22 mouse cellular contexts compared by ENCODE assay signal in genomic region chr4:139281791-139282345, GRCm38 (mm10). TPM values are rescaled to one million over a fixed set of nuclear protein-coding genes. Genes with fewer than 3 reads are reported as not detected.
A peak's percentile ranks its signal among the peaks of the same experiment; 100 is the strongest.
DNase-seq lines count a peak whose midpoint lies in the region; ATAC-seq and TF ChIP-seq lines count a peak whose summit lies in the region.
"Had no signal": no experiment of that assay in that cellular context is flagged by ENCODE, and none has a peak within 500 bp of the region (broad histone marks: within the 10 kb centered on the region; RNA-seq: fewer than 3 reads in every experiment).

No protein-coding gene starts in this region.

- no peak overlapping the region for H3K4me2 ChIP-seq in hindbrain, postnatal 0 days (ENCODE audit: low read depth, low read length)
- H3K4me2 ChIP-seq: forebrain, embryonic 13.5 days; lung, embryonic 15.5 days; stomach, embryonic 15.5 days had no signal

- no peak overlapping the region for H3K4me3 ChIP-seq in hindbrain, postnatal 0 days (ENCODE audit: low read length)
- H3K4me3 ChIP-seq: embryonic facial prominence, embryonic 10.5 days; forebrain, embryonic 13.5 days; lung, embryonic 15.5 days; midbrain, embryonic 10.5 days; stomach, embryonic 15.5 days had no signal

- no peaks in the 10 kb centered on the region for H3K9me3 ChIP-seq in hindbrain, postnatal 0 days (ENCODE audit: low read length)
- H3K9me3 ChIP-seq: embryonic facial prominence, embryonic 10.5 days; forebrain, embryonic 13.5 days; lung, embryonic 15.5 days; midbrain, embryonic 10.5 days; stomach, embryonic 15.5 days had no signal

- no peak overlapping the region for H3K27ac ChIP-seq in hindbrain, postnatal 0 days
- H3K27ac ChIP-seq: embryonic facial prominence, embryonic 10.5 days; forebrain, embryonic 13.5 days; liver, embryonic 14.5 days; lung, embryonic 15.5 days; midbrain, embryonic 10.5 days had no signal

- peak; percentile 48 to 51 for DNase-seq in gastrocnemius, adult 8-10 months (ENCODE audit: low spot score in 2 of 2)
- DNase-seq in gastrocnemius, postnatal 4 days (ENCODE audit: low spot score in 2 of 2): no peak
- DNase-seq in kidney, adult 8-10 months: peak; percentile 23 to 41
- peak; percentile 69 for DNase-seq in kidney, postnatal 14 days
- peak; percentile 54 for DNase-seq in skeletal muscle tissue, adult 2 months (ENCODE audit: low read depth, low spot score)
- no peak for DNase-seq in right cerebral cortex, postnatal 36 days (ENCODE audit: low spot score in 2 of 2)
- DNase-seq in hindbrain, postnatal 0 days (ENCODE audit: low spot score): no peak
- DNase-seq: B cell, adult 2 months; cerebellum, adult 9-10 months; heart, adult 18-20 months; heart, postnatal 4 days; lung, postnatal 4 days; right cerebral cortex, adult 18-20 months; spleen, adult 18-20 months; thymus, adult 2 months had no signal

- 69% methylated on average over 16 of the region's 16 CpGs for WGBS in hindbrain, postnatal 0 days

- no peaks in the 10 kb centered on the region for H3K27me3 ChIP-seq in hindbrain, postnatal 0 days (ENCODE audit: insufficient read depth, low read length)
- H3K27me3 ChIP-seq: forebrain, embryonic 13.5 days; lung, embryonic 15.5 days; stomach, embryonic 15.5 days had no signal

- TF ChIP-seq CTCF in hindbrain, postnatal 0 days (IDR thresholded peaks at IDR 0.05; ENCODE audit: low read depth): no peak

- H3K9ac ChIP-seq in hindbrain, postnatal 0 days (replicated peaks; ENCODE audit: low read length): no peak overlapping the region
- H3K9ac ChIP-seq: forebrain, embryonic 13.5 days; liver, embryonic 14.5 days; lung, embryonic 15.5 days; stomach, embryonic 15.5 days had no signal

- H3K4me1 ChIP-seq in hindbrain, postnatal 0 days (ENCODE audit: insufficient read depth, low read length): no peaks in the 10 kb centered on the region; the same call in 1 of the 2 replicates
- H3K4me1 ChIP-seq: lung, embryonic 15.5 days; midbrain, embryonic 10.5 days had no signal

- no peak for ATAC-seq in hindbrain, postnatal 0 days
- ATAC-seq: forebrain, embryonic 13.5 days; hindbrain, embryonic 16.5 days had no signal

- H3K36me3 ChIP-seq in hindbrain, postnatal 0 days (ENCODE audit: insufficient read depth, low read length): peaks cover 25% of the 10 kb centered on the region

RNA-seq across cellular contexts. Expression of gene Pqlc2, which starts 28.6 kb away (rescaled TPM):
- total RNA-seq in gastrocnemius, adult 8-10 months (2022): 1 to 10 TPM; 5.1 to 8.3 (median 5.5) TPM
- 1 to 10 TPM; 4.2 to 4.7 TPM for total RNA-seq in gastrocnemius, postnatal 4 days (2021)
- 23.1 and 23.5 TPM in 2 replicates for total RNA-seq in hindbrain, postnatal 0 days (2014; rRNA removed)
- polyA plus RNA-seq in hindbrain, postnatal 0 days (2015; fragmentation: Nextera tagmentation; extraction: Ambion mirVana): 13.3 and 13.7 TPM in 2 replicates

RNA-seq across cellular contexts. Expression of gene Akr7a5, which starts 28.7 kb away (rescaled TPM):
- total RNA-seq in gastrocnemius, adult 8-10 months (2022): 10 to 100 TPM; 35.8 to 37.3 (median 37.0) TPM
- total RNA-seq in gastrocnemius, postnatal 4 days (2021): 10 to 100 TPM; 32.5 to 33.3 TPM
- 58.5 and 73.3 TPM in 2 replicates for total RNA-seq in hindbrain, postnatal 0 days (2014; rRNA removed)
- 67.6 and 69.2 TPM in 2 replicates for polyA plus RNA-seq in hindbrain, postnatal 0 days (2015; fragmentation: Nextera tagmentation; extraction: Ambion mirVana)

Comparison
In these comparisons a context has a peak if more than half of its experiments do, and no peak if none do; other contexts are left out.
1. DNase-seq: peak in gastrocnemius, adult 8-10 months (2 of 2), kidney, adult 8-10 months (2 of 2), kidney, postnatal 14 days (single experiment) and skeletal muscle tissue, adult 2 months (single experiment); none in gastrocnemius, postnatal 4 days (0 of 2), right cerebral cortex, postnatal 36 days (0 of 2) and hindbrain, postnatal 0 days (single experiment).